In the genomic region with DNA sequence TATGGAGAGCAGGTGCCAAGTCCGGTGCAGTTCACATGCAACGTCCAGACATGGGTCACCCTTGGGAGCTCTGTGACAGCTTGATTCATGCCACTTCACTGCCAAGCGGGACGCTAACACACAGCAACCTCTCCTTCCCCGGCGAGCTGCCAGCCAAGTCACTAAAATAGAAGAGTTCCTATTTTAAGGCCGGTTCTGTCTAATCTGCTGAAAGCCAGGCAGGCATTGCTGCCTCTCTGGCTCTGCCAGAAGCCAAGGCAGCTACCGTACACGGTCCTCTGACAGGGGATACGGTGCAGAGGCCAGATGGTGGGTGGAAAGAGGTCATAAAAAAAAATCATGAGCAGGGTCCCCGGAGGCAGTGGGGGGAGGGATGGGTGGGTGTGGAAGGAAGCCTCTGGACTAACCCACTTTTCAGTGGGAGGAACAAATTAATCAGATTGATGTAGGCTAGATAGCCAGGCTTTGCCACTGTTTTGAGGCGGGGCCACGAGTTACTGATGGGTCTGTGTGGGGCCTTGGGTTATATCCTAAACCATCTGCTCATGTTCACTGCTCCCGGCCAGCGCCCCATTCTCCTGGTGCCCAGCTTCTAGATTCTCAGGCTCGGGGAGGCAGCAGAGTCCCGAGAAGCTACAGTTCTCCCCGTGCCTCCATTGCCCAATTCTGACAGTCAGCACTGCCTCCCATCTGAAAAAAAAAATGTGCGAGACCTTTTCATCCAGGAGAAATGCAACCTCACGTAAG, we compare ENCODE assay signal across 9 mouse cellular contexts. TPM values are rescaled to one million over a fixed set of nuclear protein-coding genes. Genes with fewer than 3 reads are reported as not detected.
DNase-seq lines count a peak whose midpoint lies in the region; ATAC-seq lines count a peak whose summit lies in the region.
"Had no signal": no experiment of that assay in that cellular context is flagged by ENCODE, and none has a peak within 500 bp of the region (broad histone marks: within the 10 kb centered on the region; RNA-seq: fewer than 3 reads in every experiment).

No protein-coding gene starts in this region.

- intact Hi-C loops in gastrocnemius, postnatal 14 days (cut with DNase I; ENCODE audit: low total_unique reads): no loop called here
- intact Hi-C loops in left cerebral cortex, postnatal 10 days (cut with DNase I): loop anchor here (5.0 kb wide), 1 partner anchor 35 kb away; no protein-coding TSS in a partner anchor

- H3K36me3 ChIP-seq in hindbrain, embryonic 14.5 days (replicated peaks; ENCODE audit: control insufficient read depth, insufficient read depth): peaks cover 38% of the 10 kb centered on the region
- H3K36me3 ChIP-seq: limb, embryonic 12.5 days had no signal

- no peak overlapping the region for H3K4me3 ChIP-seq in hindbrain, embryonic 14.5 days (replicated peaks; ENCODE audit: low read length)
- H3K4me3 ChIP-seq: limb, embryonic 12.5 days had no signal

- 50% methylated on average over 20 of the region's 20 CpGs for WGBS in hindbrain, embryonic 14.5 days

- DNase-seq in embryo, embryonic 11 days: peak; percentile 23
- no peak for DNase-seq in embryo, embryonic 10 days (ENCODE audit: low spot score)
- DNase-seq in gastrocnemius, postnatal 14 days: peak; percentile 80
- no peak for DNase-seq in hindbrain, embryonic 14.5 days (ENCODE audit: low spot score)
- peak; percentile 79 to 80 for DNase-seq in left cerebral cortex, postnatal 10 days (ENCODE audit: extremely low spot score in 1 of 2, low spot score in 2 of 2)
- no peak for DNase-seq in thymus, postnatal 36 days

- peak; percentile 89 for ATAC-seq in cerebellum, adult (ENCODE audit: insufficient number of reproducible peaks, low FRiP score, low TSS enrichment)
- ATAC-seq in hindbrain, embryonic 14.5 days (ENCODE audit: low FRiP score): peak; percentile 37; the same call in 1 of the 2 replicates
- no peak for ATAC-seq in erythroid progenitor cell, adult 5-6 weeks (replicated peaks; ENCODE audit: low FRiP score, poor library complexity, severe bottlenecking)

- H3K9me3 ChIP-seq in hindbrain, embryonic 14.5 days (ENCODE audit: control insufficient read depth, low read length): no peaks in the 10 kb centered on the region
- H3K9me3 ChIP-seq: limb, embryonic 12.5 days had no signal

- no peaks in the 10 kb centered on the region for H3K27me3 ChIP-seq in hindbrain, embryonic 14.5 days (ENCODE audit: control insufficient read depth, insufficient read depth, low read length)

- H3K4me1 ChIP-seq in hindbrain, embryonic 14.5 days (replicated peaks; ENCODE audit: control insufficient read depth, insufficient read depth, low read length): peaks cover 7% of the 10 kb centered on the region; the same call in 1 of the 2 replicates

- H3K4me2 ChIP-seq in hindbrain, embryonic 14.5 days (replicated peaks): no peak overlapping the region
- H3K4me2 ChIP-seq: limb, embryonic 12.5 days had no signal

- H3K27ac ChIP-seq in hindbrain, embryonic 14.5 days: no peak overlapping the region; the same call in 1 of the 2 replicates
- H3K27ac ChIP-seq: limb, embryonic 12.5 days had no signal

- no peak overlapping the region for H3K9ac ChIP-seq in hindbrain, embryonic 14.5 days
- H3K9ac ChIP-seq: limb, embryonic 12.5 days had no signal

RNA-seq across cellular contexts. Expression of a gene that starts 28.4 kb away (rescaled TPM):
- not detected for total RNA-seq in gastrocnemius, postnatal 14 days (2021)
- polyA plus RNA-seq in hindbrain, embryonic 14.5 days (2014; fragmentation: Nextera tagmentation; extraction: Ambion mirVana): not detected in 2 replicates
- total RNA-seq in left cerebral cortex, postnatal 10 days (2021): not detected
- not detected in 2 replicates for total RNA-seq in erythroid progenitor cell, adult 5-6 weeks (2015; ENCODE audit: low replicate concordance)
- not detected in 2 replicates for total RNA-seq in erythroid progenitor cell, adult 5-6 weeks (2017; ENCODE audit: low replicate concordance)
- polyA plus RNA-seq: limb, embryonic 12.5 days had no signal

Comparison
In these comparisons a context has a peak if more than half of its experiments do, and no peak if none do; other contexts are left out.
1. DNase-seq: peak in embryo, embryonic 11 days (single experiment), gastrocnemius, postnatal 14 days (single experiment) and left cerebral cortex, postnatal 10 days (2 of 2); none in embryo, embryonic 10 days (single experiment), hindbrain, embryonic 14.5 days (single experiment) and thymus, postnatal 36 days (0 of 2).